Mouse (Mus musculus): ENCODE measurements around the gene Mill1. TPM values are rescaled to one million over a fixed set of nuclear protein-coding genes. Genes with fewer than 3 reads are reported as not detected.

Mill1 gene
- polyA plus RNA-seq, 1 experiment = not detected

DNA sequence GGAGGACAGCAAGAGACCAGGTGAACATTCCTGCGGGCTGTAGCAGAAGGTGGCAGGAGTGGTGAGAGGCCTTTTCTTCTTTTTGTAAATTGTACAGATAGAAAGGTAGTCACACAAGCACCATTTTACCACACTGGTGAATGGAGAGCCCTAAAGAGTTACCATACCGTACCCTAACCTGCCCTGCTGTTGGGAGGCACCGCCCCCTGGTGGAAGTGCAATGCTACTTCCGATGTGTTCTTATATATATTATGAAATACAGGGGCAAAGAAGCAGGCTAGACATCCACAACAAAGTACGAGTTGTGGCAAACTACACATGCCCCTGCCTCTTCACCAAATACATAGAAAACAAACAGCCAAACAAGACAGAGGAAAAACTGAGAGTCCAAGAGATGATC, 19.9 kb downstream of the Mill1 start:
- 66% methylated on average over 5 of the region's 5 CpGs for WGBS
- Histone ChIP-seq H3K4me1 (ENCODE audit: control insufficient read depth, insufficient read depth, insufficient read length) (no peaks in the 10 kb centered on the region), H3K36me3 (ENCODE audit: control insufficient read depth, insufficient read depth, low read length) (no peaks in the 10 kb centered on the region), H3K4me3 (ENCODE audit: extremely low read depth, insufficient read depth, insufficient read length) (no peak overlapping the region), H3K27ac (ENCODE audit: insufficient read depth, low read length) (no peak overlapping the region), H3K27me3 (ENCODE audit: control insufficient read depth, insufficient read depth, low read length) (no peaks in the 10 kb centered on the region)
- DNase-seq (ENCODE audit: low read depth in 1 of 2, low spot score in 2 of 2) = no peak
- TF ChIP-seq POLR2A (IDR thresholded peaks at IDR 0.05; ENCODE audit: low read depth, low read length) (no peak), CTCF (IDR thresholded peaks at IDR 0.05; ENCODE audit: extremely low read depth, insufficient read depth, insufficient read length, insufficient replicate concordance) (no peak)

Other genes starting within 250 kb of the Mill1 start
- gene Ceacam13, start 235.5 kb upstream of the Mill1 start, polyA plus RNA-seq (2012; rRNA removed) = not detected in 2 replicates
- gene Ceacam12, start 179.4 kb upstream of the Mill1 start, polyA plus RNA-seq (2012; rRNA removed) = not detected in 2 replicates
- gene Igfl3, start 68.9 kb upstream of the Mill1 start, polyA plus RNA-seq (2012; rRNA removed) = not detected in 2 replicates
- gene Psg18, start 109.7 kb downstream of the Mill1 start, polyA plus RNA-seq (2012; rRNA removed) = not detected in 2 replicates
- not detected in 2 replicates for gene Psg28, start 186.7 kb downstream of the Mill1 start, polyA plus RNA-seq (2012; rRNA removed)
- gene Psg26, start 238.8 kb downstream of the Mill1 start, polyA plus RNA-seq (2012; rRNA removed) = not detected in 2 replicates